Mouse (Mus musculus) embryo, embryonic 10 days (tissue): ENCODE measurements around the gene Hoxb4.

Experiments used
- DNase-seq: peaks from one replicate; pipeline ENCODE4 v3.0.0-alpha.2; 2015; ENCODE audit warnings: low spot score

Gene Hoxb4

GRCm38 (mm10) chr11:96317608-96318367 lies at the start of gene Hoxb4:
TSS of gene Hoxb4 (plus strand) at chr11:96318267.
- peak; percentile 78 for DNase-seq

GRCm38 (mm10) chr11:96269869-96270268 lies 48.2 kb upstream of the Hoxb4 start:
- no peak for DNase-seq

GRCm38 (mm10) chr11:96270996-96271540 lies 47.0 kb upstream of the Hoxb4 start, which contains the start of gene Hoxb9:
TSS of gene Hoxb9 (plus strand) at chr11:96271457.
- DNase-seq = peak; percentile 86

- DNase-seq = peak; percentile 54
These were observed 46.5 kb upstream of the Hoxb4 start for GRCm38 (mm10) chr11:96271541-96272011.

- DNase-seq = peak; percentile 54
These were observed 45.8 kb upstream of the Hoxb4 start for GRCm38 (mm10) chr11:96272024-96272921.

GRCm38 (mm10) chr11:96274428-96274827 lies 43.6 kb upstream of the Hoxb4 start:
- no peak for DNase-seq

GRCm38 (mm10) chr11:96275896-96276295 lies 42.2 kb upstream of the Hoxb4 start:
- no peak for DNase-seq

GRCm38 (mm10) chr11:96277151-96278044 lies 40.7 kb upstream of the Hoxb4 start:
- no peak for DNase-seq

GRCm38 (mm10) chr11:96278324-96278723 lies 39.7 kb upstream of the Hoxb4 start:
- no peak for DNase-seq

- peak; percentile 93 for DNase-seq
These were observed 39.3 kb upstream of the Hoxb4 start for GRCm38 (mm10) chr11:96278773-96279172.

- no peak for DNase-seq
These were observed 38.4 kb upstream of the Hoxb4 start for GRCm38 (mm10) chr11:96279421-96280233.

- DNase-seq = no peak
These were observed 37.4 kb upstream of the Hoxb4 start for GRCm38 (mm10) chr11:96280399-96281378.

- no peak for DNase-seq
These were observed 36.7 kb upstream of the Hoxb4 start for GRCm38 (mm10) chr11:96281396-96281795.

- peak; percentile 79 for DNase-seq
These were observed 36.1 kb upstream of the Hoxb4 start, which contains the start of gene Hoxb8 for GRCm38 (mm10) chr11:96281855-96282570. TSS of gene Hoxb8 (plus strand) at chr11:96281905.

GRCm38 (mm10) chr11:96282795-96283430 lies 35.2 kb upstream of the Hoxb4 start:
- peak; percentile 80 for DNase-seq

GRCm38 (mm10) chr11:96284041-96284749 lies 33.9 kb upstream of the Hoxb4 start:
- no peak for DNase-seq
